Mouse (Mus musculus): ENCODE measurements around the gene Wars2.

The Wars2 gene

DNA sequence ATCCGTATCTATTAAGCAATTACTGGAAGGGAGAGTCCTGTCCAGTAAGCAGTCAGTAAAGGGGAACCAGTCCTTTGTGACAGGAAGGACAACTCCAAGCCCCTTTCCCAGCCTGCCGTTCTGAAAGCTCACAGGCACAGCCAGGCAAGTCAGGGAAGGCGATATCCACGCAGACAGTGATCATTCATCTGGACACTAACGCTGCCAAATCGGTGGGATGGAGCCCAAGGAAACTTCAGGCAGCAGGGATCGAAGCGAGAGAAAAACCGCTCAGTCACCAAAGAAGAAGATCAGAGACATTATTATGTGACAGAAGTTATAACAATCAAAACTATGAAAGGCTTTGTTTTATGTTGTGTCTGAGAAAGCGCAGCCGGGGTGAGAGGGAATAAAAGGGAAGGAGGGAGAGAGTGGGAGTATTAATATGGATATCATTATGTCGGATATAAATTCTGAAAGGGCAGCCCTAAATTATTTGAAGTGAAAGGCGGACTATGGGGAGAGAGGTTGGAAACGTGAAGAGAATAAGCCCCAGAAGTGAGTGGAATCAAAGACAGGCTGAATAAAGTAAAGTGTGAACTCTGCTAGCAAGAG, 70.3 kb downstream of the Wars2 start:
- no peaks in the 10 kb centered on the region; the same call in 1 of the 2 replicates for H3K4me1 ChIP-seq (replicated peaks; ENCODE audit: low read depth, low read length)
- H3K4me3 ChIP-seq (replicated peaks; ENCODE audit: low read length): no peak overlapping the region

DNA sequence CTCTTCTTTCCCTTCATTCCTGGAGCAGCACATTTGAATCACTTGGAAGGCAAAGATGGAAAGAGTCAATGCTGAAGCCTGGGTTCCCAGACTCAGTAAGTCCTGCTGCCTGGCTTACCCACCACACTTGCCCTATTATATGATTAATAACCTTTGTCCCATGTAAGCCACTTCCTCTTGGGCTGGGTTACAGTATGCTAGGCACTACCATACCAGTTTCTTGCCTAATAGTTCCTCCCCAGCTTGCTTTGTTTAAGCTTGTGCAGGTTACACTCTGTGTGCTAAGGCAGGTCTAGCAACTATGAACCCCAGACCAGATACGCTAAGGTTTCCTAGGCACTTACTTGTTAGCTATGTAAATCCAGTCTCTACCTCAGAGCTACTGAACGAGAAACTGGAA, 86.9 kb downstream of the Wars2 start:
- Histone ChIP-seq H3K9me3 (ENCODE audit: low read length) (no peaks in the 10 kb centered on the region), H3K27me3 (ENCODE audit: insufficient read depth, low read length) (peaks cover 10% of the 10 kb centered on the region), H3K4me3 (replicated peaks; ENCODE audit: low read length) (no peak overlapping the region), H3K36me3 (ENCODE audit: insufficient read depth, low read length) (no peaks in the 10 kb centered on the region), H3K4me1 (replicated peaks; ENCODE audit: low read depth, low read length) (no peaks in the 10 kb centered on the region)
- TF ChIP-seq CTCF (conservative IDR thresholded peaks at IDR 0.05; ENCODE audit: low read length) (no peak), POU5F1 (IDR thresholded peaks at IDR 0.05; ENCODE audit: borderline replicate concordance, low read length) (no peak), NANOG (IDR thresholded peaks at IDR 0.05; ENCODE audit: borderline replicate concordance, low read length) (no peak)

More for the DNA sequence above, 70.3 kb downstream of the Wars2 start:
- no peak for TF ChIP-seq CTCF (conservative IDR thresholded peaks at IDR 0.05; ENCODE audit: low read length)
- no peak for TF ChIP-seq NANOG (IDR thresholded peaks at IDR 0.05; ENCODE audit: borderline replicate concordance, low read length)
- TF ChIP-seq POU5F1 (IDR thresholded peaks at IDR 0.05; ENCODE audit: borderline replicate concordance, low read length): no peak
- Histone ChIP-seq H3K36me3 (ENCODE audit: insufficient read depth, low read length) (no peaks in the 10 kb centered on the region), H3K27me3 (ENCODE audit: insufficient read depth, low read length) (no peaks in the 10 kb centered on the region), H3K9me3 (ENCODE audit: low read length) (no peaks in the 10 kb centered on the region)

GRCm38 (mm10) chr3:99233393-99234318, 92.8 kb downstream of the Wars2 start:
- TF ChIP-seq CTCF (conservative IDR thresholded peaks at IDR 0.05; ENCODE audit: low read length): peak; percentile 93
- no peak for TF ChIP-seq POU5F1 (IDR thresholded peaks at IDR 0.05; ENCODE audit: borderline replicate concordance, low read length)
- no peak for TF ChIP-seq NANOG (IDR thresholded peaks at IDR 0.05; ENCODE audit: borderline replicate concordance, low read length)
- no peaks in the 10 kb centered on the region; the same call in 1 of the 2 replicates for H3K9me3 ChIP-seq (ENCODE audit: low read length)
- peaks cover 61% of the 10 kb centered on the region for H3K27me3 ChIP-seq (ENCODE audit: insufficient read depth, low read length)
- peaks cover 21% of the 10 kb centered on the region for H3K4me1 ChIP-seq (replicated peaks; ENCODE audit: low read depth, low read length)
- no peak overlapping the region for H3K4me3 ChIP-seq (replicated peaks; ENCODE audit: low read length)
- H3K36me3 ChIP-seq (ENCODE audit: insufficient read depth, low read length): no peaks in the 10 kb centered on the region

DNA sequence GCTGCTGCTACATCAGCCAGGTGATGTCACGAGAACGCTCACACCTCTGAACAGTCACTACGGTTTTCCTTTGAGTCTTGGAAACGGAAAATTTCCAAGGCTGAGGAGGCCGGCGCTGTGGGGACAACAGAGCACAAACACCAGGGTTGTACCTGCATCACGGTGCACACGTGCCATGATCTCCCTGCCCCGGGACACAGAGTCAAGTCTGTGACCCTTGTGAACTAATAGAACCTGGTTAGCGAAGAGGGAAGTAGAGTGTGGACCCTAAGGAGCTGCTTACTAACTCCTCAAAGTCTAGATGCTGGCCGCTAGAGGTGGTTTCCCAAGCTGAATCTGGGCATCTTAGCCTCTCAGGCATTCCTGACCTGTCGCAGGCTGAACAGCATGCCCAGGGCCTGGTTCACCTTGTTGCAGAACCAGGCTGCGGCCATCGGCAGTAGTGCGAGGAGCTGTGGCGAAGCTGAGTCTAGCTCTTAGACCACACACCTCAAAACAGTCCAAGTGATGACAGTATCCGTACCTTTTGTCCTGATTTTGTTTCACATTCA, 93.5 kb downstream of the Wars2 start:
- Histone ChIP-seq H3K4me3 (replicated peaks; ENCODE audit: low read length) (no peak overlapping the region), H3K4me1 (replicated peaks; ENCODE audit: low read depth, low read length) (peaks cover 24% of the 10 kb centered on the region), H3K9me3 (ENCODE audit: low read length) (no peaks in the 10 kb centered on the region; the same call in 1 of the 2 replicates), H3K27me3 (ENCODE audit: insufficient read depth, low read length) (peaks cover 68% of the 10 kb centered on the region), H3K36me3 (ENCODE audit: insufficient read depth, low read length) (no peaks in the 10 kb centered on the region)
- TF ChIP-seq CTCF (conservative IDR thresholded peaks at IDR 0.05; ENCODE audit: low read length) (no peak), POU5F1 (IDR thresholded peaks at IDR 0.05; ENCODE audit: borderline replicate concordance, low read length) (no peak), NANOG (IDR thresholded peaks at IDR 0.05; ENCODE audit: borderline replicate concordance, low read length) (no peak)

GRCm38 (mm10) chr3:99235116-99235803, 94.4 kb downstream of the Wars2 start:
- Histone ChIP-seq H3K4me1 (replicated peaks; ENCODE audit: low read depth, low read length) (peaks cover 29% of the 10 kb centered on the region), H3K27me3 (ENCODE audit: insufficient read depth, low read length) (peaks cover 77% of the 10 kb centered on the region), H3K9me3 (ENCODE audit: low read length) (no peaks in the 10 kb centered on the region; the same call in 1 of the 2 replicates), H3K4me3 (replicated peaks; ENCODE audit: low read length) (no peak overlapping the region), H3K36me3 (ENCODE audit: insufficient read depth, low read length) (no peaks in the 10 kb centered on the region)
- TF ChIP-seq POU5F1 (IDR thresholded peaks at IDR 0.05; ENCODE audit: borderline replicate concordance, low read length) (no peak), NANOG (IDR thresholded peaks at IDR 0.05; ENCODE audit: borderline replicate concordance, low read length) (no peak), CTCF (conservative IDR thresholded peaks at IDR 0.05; ENCODE audit: low read length) (no peak)

- Histone ChIP-seq H3K4me1 (replicated peaks; ENCODE audit: low read depth, low read length) (peaks cover 36% of the 10 kb centered on the region), H3K4me3 (replicated peaks; ENCODE audit: low read length) (no peak overlapping the region), H3K36me3 (ENCODE audit: insufficient read depth, low read length) (no peaks in the 10 kb centered on the region), H3K9me3 (ENCODE audit: low read length) (no peaks in the 10 kb centered on the region; the same call in 1 of the 2 replicates), H3K27me3 (ENCODE audit: insufficient read depth, low read length) (peaks cover 85% of the 10 kb centered on the region)
- TF ChIP-seq POU5F1 (IDR thresholded peaks at IDR 0.05; ENCODE audit: borderline replicate concordance, low read length) (no peak), CTCF (conservative IDR thresholded peaks at IDR 0.05; ENCODE audit: low read length) (no peak), NANOG (IDR thresholded peaks at IDR 0.05; ENCODE audit: borderline replicate concordance, low read length) (no peak)
Observed at GRCm38 (mm10) chr3:99235804-99236755, 95.2 kb downstream of the Wars2 start.

- Histone ChIP-seq H3K4me3 (replicated peaks; ENCODE audit: low read length) (no peak overlapping the region), H3K9me3 (ENCODE audit: low read length) (no peaks in the 10 kb centered on the region; the same call in 1 of the 2 replicates), H3K27me3 (ENCODE audit: insufficient read depth, low read length) (peaks cover 94% of the 10 kb centered on the region), H3K36me3 (ENCODE audit: insufficient read depth, low read length) (no peaks in the 10 kb centered on the region), H3K4me1 (replicated peaks; ENCODE audit: low read depth, low read length) (peaks cover 52% of the 10 kb centered on the region)
- TF ChIP-seq POU5F1 (IDR thresholded peaks at IDR 0.05; ENCODE audit: borderline replicate concordance, low read length) (no peak), NANOG (IDR thresholded peaks at IDR 0.05; ENCODE audit: borderline replicate concordance, low read length) (no peak), CTCF (conservative IDR thresholded peaks at IDR 0.05; ENCODE audit: low read length) (no peak)
Observed at GRCm38 (mm10) chr3:99238691-99239090, 97.8 kb downstream of the Wars2 start.

All from E14TG2a.4 (cell line).